Mouse (Mus musculus): ENCODE results near the gene Nedd9. TPM values are rescaled to one million over a fixed set of nuclear protein-coding genes. Genes with fewer than 3 reads are reported as not detected.
A peak's percentile ranks its signal among the peaks of the same experiment; 100 is the strongest.

Nedd9 gene
- polyA plus RNA-seq, 1 experiment: 0.16 TPM

DNA sequence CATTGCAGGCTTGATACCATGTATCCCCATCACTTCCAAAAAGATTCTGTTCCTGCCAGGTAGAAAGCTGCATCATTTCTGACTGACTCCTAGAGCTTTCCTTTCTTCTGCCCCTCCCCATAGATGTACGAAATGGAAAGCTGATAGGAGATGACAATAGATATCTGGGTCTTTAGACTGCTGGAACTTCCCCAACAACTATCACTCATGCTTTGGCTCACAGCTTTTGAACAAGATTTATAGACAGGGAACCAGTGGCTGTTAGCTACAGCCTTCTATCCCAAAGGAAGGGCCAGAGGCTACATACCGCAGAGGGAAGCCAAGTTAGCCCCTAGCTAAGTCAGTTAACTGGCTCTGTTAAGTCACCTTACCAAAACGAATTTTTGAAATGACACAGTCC lies 129.6 kb downstream of the Nedd9 start:
- Histone ChIP-seq H3K4me3 (replicated peaks) (peak overlapping the region; percentile 3), H3K27me3 (replicated peaks) (peaks cover 21% of the 10 kb centered on the region), H3K36me3 (replicated peaks; ENCODE audit: low read length) (no peaks in the 10 kb centered on the region), H3K9me3 (no peaks in the 10 kb centered on the region), H3K4me1 (peaks cover 25% of the 10 kb centered on the region)
- TF ChIP-seq GATA1 (IDR thresholded peaks at IDR 0.05; ENCODE audit: borderline replicate concordance, low read length) (no peak), FLI1 (IDR thresholded peaks at IDR 0.05; ENCODE audit: low read length) (no peak)

DNA sequence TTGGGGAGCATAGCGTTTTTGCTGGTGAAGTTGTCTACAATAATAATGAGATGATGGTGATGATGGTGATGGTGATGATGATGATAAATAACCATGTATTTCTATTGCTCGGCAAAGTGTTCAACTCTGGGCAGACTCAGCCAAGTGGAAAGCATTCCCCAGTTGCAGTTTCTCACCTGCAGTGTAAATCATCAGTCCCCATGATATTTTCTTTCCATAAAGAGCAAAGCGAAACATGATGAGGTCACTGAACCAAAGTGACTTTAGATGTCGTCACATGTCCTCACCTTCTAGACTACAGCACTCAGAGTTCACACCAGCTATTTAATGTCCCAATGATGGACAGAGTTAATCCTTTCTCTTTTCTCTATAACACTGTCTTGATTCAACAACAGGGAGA lies 130.0 kb downstream of the Nedd9 start:
- H3K4me1 ChIP-seq: peaks cover 25% of the 10 kb centered on the region
- TF ChIP-seq FLI1 (IDR thresholded peaks at IDR 0.05; ENCODE audit: low read length) (no peak), GATA1 (IDR thresholded peaks at IDR 0.05; ENCODE audit: borderline replicate concordance, low read length) (no peak)
- H3K9me3 ChIP-seq: no peaks in the 10 kb centered on the region
- H3K4me3 ChIP-seq (replicated peaks): no peak overlapping the region
- H3K27me3 ChIP-seq (replicated peaks): peaks cover 21% of the 10 kb centered on the region
- H3K36me3 ChIP-seq (replicated peaks; ENCODE audit: low read length): no peaks in the 10 kb centered on the region

GRCm38 (mm10) chr13:41355552-41355951 lies 131.6 kb downstream of the Nedd9 start:
- TF ChIP-seq GATA1 (IDR thresholded peaks at IDR 0.05; ENCODE audit: borderline replicate concordance, low read length) (no peak), FLI1 (IDR thresholded peaks at IDR 0.05; ENCODE audit: low read length) (no peak)
- H3K4me3 ChIP-seq (replicated peaks): no peak overlapping the region
- no peaks in the 10 kb centered on the region for H3K36me3 ChIP-seq (replicated peaks; ENCODE audit: low read length)
- no peaks in the 10 kb centered on the region for H3K9me3 ChIP-seq
- H3K27me3 ChIP-seq (replicated peaks): peaks cover 15% of the 10 kb centered on the region
- peaks cover 25% of the 10 kb centered on the region for H3K4me1 ChIP-seq

GRCm38 (mm10) chr13:41354591-41354990 lies 132.6 kb downstream of the Nedd9 start:
- peaks cover 23% of the 10 kb centered on the region for H3K4me1 ChIP-seq
- TF ChIP-seq FLI1 (IDR thresholded peaks at IDR 0.05; ENCODE audit: low read length): no peak
- no peak for TF ChIP-seq GATA1 (IDR thresholded peaks at IDR 0.05; ENCODE audit: borderline replicate concordance, low read length)
- no peak overlapping the region for H3K4me3 ChIP-seq (replicated peaks)
- peaks cover 13% of the 10 kb centered on the region for H3K27me3 ChIP-seq (replicated peaks)
- no peaks in the 10 kb centered on the region for H3K36me3 ChIP-seq (replicated peaks; ENCODE audit: low read length)
- no peaks in the 10 kb centered on the region for H3K9me3 ChIP-seq

DNA sequence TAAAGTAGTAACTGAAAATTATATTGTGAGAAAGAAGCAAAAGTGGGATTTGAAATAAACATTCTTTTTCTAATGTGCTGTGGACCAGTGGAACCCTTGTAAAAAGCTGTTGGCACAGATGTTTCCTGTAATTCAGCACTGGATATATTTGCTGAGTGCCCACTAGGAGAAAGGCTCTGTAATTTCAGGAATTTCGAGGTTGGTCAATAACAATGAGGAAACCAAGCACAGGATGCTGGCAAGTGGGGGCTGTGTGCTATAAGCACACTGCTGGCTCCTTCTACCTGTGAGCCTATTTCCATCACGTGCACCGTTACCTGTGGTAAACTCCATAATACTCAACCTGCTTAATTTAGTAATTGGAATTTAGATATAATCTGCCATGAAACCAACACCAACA lies 133.5 kb downstream of the Nedd9 start:
- Histone ChIP-seq H3K36me3 (replicated peaks; ENCODE audit: low read length) (no peaks in the 10 kb centered on the region), H3K9me3 (no peaks in the 10 kb centered on the region), H3K4me3 (replicated peaks) (no peak overlapping the region), H3K27me3 (replicated peaks) (peaks cover 14% of the 10 kb centered on the region), H3K4me1 (peaks cover 18% of the 10 kb centered on the region)
- TF ChIP-seq GATA1 (IDR thresholded peaks at IDR 0.05; ENCODE audit: borderline replicate concordance, low read length) (no peak), FLI1 (IDR thresholded peaks at IDR 0.05; ENCODE audit: low read length) (no peak)

- TF ChIP-seq FLI1 (IDR thresholded peaks at IDR 0.05; ENCODE audit: low read length) (no peak), GATA1 (IDR thresholded peaks at IDR 0.05; ENCODE audit: borderline replicate concordance, low read length) (no peak)
- no peaks in the 10 kb centered on the region for H3K36me3 ChIP-seq (replicated peaks; ENCODE audit: low read length)
- peaks cover 14% of the 10 kb centered on the region for H3K27me3 ChIP-seq (replicated peaks)
- H3K4me3 ChIP-seq (replicated peaks): no peak overlapping the region
- H3K9me3 ChIP-seq: no peaks in the 10 kb centered on the region
- peaks cover 5% of the 10 kb centered on the region for H3K4me1 ChIP-seq
Observed at GRCm38 (mm10) chr13:41352352-41352751, 134.8 kb downstream of the Nedd9 start.

DNA sequence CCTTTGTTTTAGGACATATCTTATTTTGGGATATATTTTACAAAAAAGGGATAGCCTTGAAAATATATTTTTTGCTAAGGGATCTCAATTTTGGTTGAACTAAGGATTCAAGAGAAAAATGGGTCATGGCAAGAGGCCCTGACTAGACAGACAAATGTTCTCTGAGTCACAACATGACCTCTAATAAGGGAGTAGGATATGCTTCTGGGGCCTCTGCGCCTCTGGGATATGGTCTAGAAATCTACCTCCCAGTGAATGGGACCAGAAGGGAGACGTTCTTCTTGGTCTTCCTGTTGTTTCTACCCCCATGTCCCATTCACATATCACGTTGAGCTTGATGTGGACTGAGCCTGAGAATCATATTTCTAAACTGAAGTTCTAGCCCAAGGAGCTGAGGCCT lies 136.6 kb downstream of the Nedd9 start:
- no peaks in the 10 kb centered on the region for H3K36me3 ChIP-seq (replicated peaks; ENCODE audit: low read length)
- H3K27me3 ChIP-seq (replicated peaks): peaks cover 8% of the 10 kb centered on the region
- no peak overlapping the region for H3K4me3 ChIP-seq (replicated peaks)
- H3K4me1 ChIP-seq: no peaks in the 10 kb centered on the region
- H3K9me3 ChIP-seq: no peaks in the 10 kb centered on the region
- TF ChIP-seq GATA1 (IDR thresholded peaks at IDR 0.05; ENCODE audit: borderline replicate concordance, low read length): no peak
- TF ChIP-seq FLI1 (IDR thresholded peaks at IDR 0.05; ENCODE audit: low read length): no peak

- H3K36me3 ChIP-seq (replicated peaks; ENCODE audit: low read length): no peaks in the 10 kb centered on the region
- TF ChIP-seq FLI1 (IDR thresholded peaks at IDR 0.05; ENCODE audit: low read length) (no peak), GATA1 (IDR thresholded peaks at IDR 0.05; ENCODE audit: borderline replicate concordance, low read length) (no peak)
- H3K27me3 ChIP-seq (replicated peaks): peaks cover 6% of the 10 kb centered on the region
- no peaks in the 10 kb centered on the region for H3K4me1 ChIP-seq
- H3K9me3 ChIP-seq: no peaks in the 10 kb centered on the region
- H3K4me3 ChIP-seq (replicated peaks): no peak overlapping the region
Observed at GRCm38 (mm10) chr13:41349770-41350169, 137.4 kb downstream of the Nedd9 start.

GRCm38 (mm10) chr13:41345756-41346155 lies 141.4 kb downstream of the Nedd9 start:
- Histone ChIP-seq H3K4me3 (replicated peaks) (no peak overlapping the region), H3K4me1 (no peaks in the 10 kb centered on the region), H3K27me3 (replicated peaks) (peaks cover 3% of the 10 kb centered on the region), H3K9me3 (no peaks in the 10 kb centered on the region), H3K36me3 (replicated peaks; ENCODE audit: low read length) (no peaks in the 10 kb centered on the region)
- TF ChIP-seq GATA1 (IDR thresholded peaks at IDR 0.05; ENCODE audit: borderline replicate concordance, low read length) (no peak), FLI1 (IDR thresholded peaks at IDR 0.05; ENCODE audit: low read length) (no peak)

GRCm38 (mm10) chr13:41345306-41345705 lies 141.9 kb downstream of the Nedd9 start:
- no peaks in the 10 kb centered on the region for H3K36me3 ChIP-seq (replicated peaks; ENCODE audit: low read length)

DNA sequence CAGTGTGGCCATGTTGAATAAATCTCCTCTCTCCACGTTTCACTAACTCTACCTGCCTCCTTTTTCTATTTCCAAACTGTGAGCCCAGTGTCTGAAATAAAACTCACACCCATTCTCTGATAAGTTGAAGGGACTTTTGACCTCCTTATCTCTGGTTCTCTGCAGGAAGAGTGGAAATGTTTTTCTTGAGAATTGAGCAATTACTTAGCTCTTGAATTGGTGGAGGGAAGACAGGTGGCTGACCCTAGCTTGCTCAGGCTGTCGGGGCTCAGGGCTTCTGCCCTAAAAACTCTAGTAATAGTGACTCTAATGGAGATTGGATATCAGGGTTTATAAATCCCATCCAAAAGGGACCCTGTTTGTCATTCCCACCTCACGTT lies 143.3 kb downstream of the Nedd9 start:
- TF ChIP-seq FLI1 (IDR thresholded peaks at IDR 0.05; ENCODE audit: low read length): no peak
- TF ChIP-seq GATA1 (IDR thresholded peaks at IDR 0.05; ENCODE audit: borderline replicate concordance, low read length): no peak
- Histone ChIP-seq H3K4me1 (no peaks in the 10 kb centered on the region), H3K27me3 (replicated peaks) (no peaks in the 10 kb centered on the region), H3K4me3 (replicated peaks) (no peak overlapping the region), H3K9me3 (no peaks in the 10 kb centered on the region), H3K36me3 (replicated peaks; ENCODE audit: low read length) (peaks cover 3% of the 10 kb centered on the region)

More at GRCm38 (mm10) chr13:41345306-41345705, 141.9 kb downstream of the Nedd9 start:
- H3K4me1 ChIP-seq: no peaks in the 10 kb centered on the region
- TF ChIP-seq GATA1 (IDR thresholded peaks at IDR 0.05; ENCODE audit: borderline replicate concordance, low read length) (no peak), FLI1 (IDR thresholded peaks at IDR 0.05; ENCODE audit: low read length) (no peak)
- H3K27me3 ChIP-seq (replicated peaks): peaks cover 3% of the 10 kb centered on the region
- H3K9me3 ChIP-seq: no peaks in the 10 kb centered on the region
- no peak overlapping the region for H3K4me3 ChIP-seq (replicated peaks)

Data from megakaryocyte, embryonic 14.5 days (primary cell).